Mouse (Mus musculus): ENCODE measurements around the gene Myo1d.

- TF ChIP-seq CTCF (IDR thresholded peaks at IDR 0.05; ENCODE audit: extremely low read depth, insufficient read depth, low read length) (no peak), POLR2A (IDR thresholded peaks at IDR 0.05; ENCODE audit: extremely low read depth, insufficient read depth, low read length) (no peak; the same call in 1 of the 2 replicates)
These were observed 296.2 kb downstream of the Myo1d start for GRCm38 (mm10) chr11:80483536-80484067.
